Mouse (Mus musculus) megakaryocyte, adult 5-6 weeks (primary cell): ENCODE data around the gene Rnf167. TPM values are rescaled to one million over a fixed set of nuclear protein-coding genes. Genes with fewer than 3 reads are reported as not detected.
A peak's percentile ranks its signal among the peaks of the same experiment; 100 is the strongest.

Source experiments
- ATAC-seq: 2 replicates; pipeline ENCODE4 v1.8.0; 2016; ENCODE audit warnings: mild to moderate bottlenecking, inconsistent platforms; ENCODE audit not compliant: poor library complexity, severe bottlenecking
- total RNA-seq, 2 experiments: library from RNA; stranded (forward) in 1 of 2; stranded (reverse) in 1 of 2; fragments of 153-499, 151-499 nt in 1 of 2; fragments of 221-1000, 200-1000 nt in 1 of 2; gene quantifications; 2 replicates each; pipeline versions ENCODE4 v1.2.3 to v1.2.4; 2015 to 2017

Gene Rnf167
- total RNA-seq, 2 experiments from 2014 or later, result 60.0 to 82.1 TPM

DNA sequence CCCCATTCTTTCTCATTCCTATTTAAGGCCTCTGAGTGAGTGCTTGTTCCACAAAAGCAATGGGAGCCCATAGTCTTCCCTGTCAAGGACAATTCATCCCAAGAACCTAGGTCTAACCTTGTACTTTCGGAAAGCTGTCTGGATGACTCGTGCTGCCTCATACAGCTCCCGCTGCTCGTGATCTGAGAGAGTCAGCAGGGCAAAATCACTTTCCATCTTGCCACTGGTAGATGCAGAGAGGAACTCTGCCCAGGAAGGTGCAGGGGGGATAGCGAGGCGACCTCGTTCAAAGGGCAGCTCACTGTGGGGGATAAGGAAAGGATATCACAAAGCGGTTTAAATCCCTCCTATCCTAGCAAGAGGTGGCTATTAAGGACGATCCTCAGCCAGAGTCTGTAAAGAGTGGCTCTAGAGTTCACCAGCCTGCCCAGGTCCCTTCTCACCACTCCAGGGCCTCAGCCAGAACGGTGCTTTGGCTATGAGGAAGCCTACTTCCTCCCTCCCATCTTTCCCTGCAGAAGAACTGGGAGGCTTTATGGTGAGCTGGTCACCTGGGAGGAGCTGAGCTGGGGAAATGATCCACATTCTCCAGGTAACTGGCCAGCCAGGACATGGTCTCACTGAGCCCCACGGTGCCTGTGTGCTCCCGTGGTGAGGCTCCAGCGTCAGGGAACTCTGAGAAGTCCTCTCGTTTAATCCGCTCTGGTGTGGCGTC lies 24.5 kb downstream of the Rnf167 start:
- no peak for ATAC-seq

DNA sequence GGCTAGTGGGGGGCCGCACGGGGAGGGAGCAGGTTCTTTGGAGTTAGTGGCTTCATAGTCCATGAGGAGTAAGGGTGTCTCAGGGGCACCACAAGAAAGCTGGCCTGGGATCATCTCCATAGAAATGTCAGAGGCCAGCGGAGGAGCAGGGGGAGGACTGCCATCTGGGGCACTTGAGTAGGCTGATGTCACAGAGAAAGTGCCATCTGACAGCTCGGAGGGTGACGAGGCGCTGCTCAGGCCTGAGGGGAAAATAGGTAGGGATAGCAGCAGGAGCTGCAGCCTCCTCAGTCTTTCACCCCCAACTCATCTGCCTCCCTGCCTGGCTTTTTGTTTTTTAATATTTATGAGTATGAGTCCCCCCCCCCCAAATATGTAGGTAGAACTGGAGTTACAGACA lies 27.0 kb downstream of the Rnf167 start:
- ATAC-seq, result no peak

DNA sequence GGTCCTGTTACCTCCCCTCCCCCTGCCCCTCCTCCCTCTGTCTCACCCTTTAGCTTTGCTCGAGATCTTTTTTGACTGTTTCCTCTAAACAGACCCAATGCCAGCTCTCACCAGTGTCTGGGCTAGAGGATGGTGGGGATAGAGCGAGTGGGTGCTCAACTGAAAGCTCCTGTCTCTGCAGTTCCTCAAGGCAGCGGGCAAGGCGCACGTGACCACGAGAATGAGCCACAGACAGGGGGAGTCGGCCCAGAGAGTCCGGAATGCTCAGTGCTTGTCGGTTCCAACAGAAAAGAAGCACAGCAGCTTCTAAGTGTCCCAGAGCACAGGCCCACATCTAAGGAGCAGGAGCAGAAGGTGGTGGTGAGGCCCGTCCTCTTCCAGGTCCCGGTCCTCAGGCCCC lies 27.5 kb downstream of the Rnf167 start:
- no peak for ATAC-seq

DNA sequence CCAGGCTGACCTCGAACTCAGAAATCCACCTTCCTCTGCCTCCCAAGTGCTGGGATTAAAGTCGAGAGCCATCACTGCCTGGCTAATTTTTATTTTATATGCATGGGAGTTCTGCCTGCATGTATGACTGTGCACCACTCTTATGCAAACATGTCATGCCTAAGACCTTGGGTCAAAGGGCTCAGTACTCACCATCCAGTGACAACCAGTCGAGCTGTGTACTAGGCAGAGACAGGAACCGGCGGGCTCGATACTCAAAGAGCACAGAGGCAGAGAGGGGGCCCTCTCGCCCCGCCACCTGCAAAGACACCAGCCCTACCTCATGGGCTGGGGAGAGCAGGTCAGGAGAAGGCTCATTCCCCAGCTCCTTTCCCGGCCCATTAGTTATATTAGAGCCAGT lies 31.1 kb downstream of the Rnf167 start:
- no peak for ATAC-seq

DNA sequence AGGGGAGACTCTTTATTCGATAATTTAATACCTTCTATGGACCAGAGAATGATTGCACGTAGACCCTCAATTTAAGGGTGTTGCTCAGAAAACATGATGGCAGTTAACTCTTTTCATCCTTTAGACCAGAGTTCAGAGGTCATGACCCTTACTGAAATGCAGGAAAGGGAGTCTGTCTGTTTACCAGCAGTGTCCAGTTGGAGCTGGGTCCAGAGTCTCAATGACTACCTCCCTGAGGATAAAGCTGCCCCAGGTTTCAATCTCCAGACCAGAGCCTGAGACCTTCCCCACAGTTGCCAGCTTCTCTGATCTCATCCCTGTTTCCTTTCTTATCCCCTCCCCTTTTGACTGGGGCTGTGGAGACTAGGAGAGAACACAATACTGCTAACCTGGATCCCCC lies 31.5 kb downstream of the Rnf167 start:
- no peak for ATAC-seq

DNA sequence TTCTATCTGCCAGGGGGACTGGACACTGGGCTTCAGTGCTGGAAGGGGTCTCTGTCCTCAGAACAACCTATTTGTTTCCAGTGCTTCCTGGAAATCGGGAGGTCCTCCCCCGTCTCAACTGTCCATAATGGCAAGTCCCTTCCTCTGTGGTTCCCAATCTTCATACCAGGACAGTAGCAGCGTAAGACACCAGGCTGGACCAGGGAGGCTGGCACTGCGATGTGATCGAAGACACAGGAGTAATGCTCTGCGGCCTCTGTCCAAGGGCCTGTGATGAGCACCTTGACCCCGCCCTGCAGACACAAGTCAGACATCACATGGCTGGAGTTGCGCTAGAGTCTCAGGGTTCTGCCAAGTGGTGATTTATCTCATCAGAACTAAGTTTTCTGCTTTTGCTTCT lies 32.3 kb downstream of the Rnf167 start:
- no peak for ATAC-seq

DNA sequence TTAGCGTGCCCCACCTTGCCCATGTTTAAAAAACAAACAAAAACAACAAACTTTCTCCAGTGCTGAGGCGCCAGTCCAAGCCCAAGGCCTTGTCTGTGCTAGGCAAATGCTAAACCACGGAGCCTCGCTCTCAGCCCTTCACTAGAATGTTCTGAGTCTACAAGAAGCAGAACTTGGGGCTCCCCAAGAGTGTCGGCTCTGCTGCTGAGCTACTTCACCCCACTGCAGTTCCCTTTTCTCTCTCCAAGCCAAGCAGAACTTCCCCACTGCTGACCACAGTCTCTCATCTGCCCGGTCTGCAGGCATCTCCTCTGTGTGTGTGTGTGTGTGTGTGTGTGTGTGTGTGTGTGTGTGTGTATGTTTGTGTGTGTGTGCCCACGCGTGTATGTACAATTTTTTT lies 32.9 kb downstream of the Rnf167 start:
- ATAC-seq, result peak; percentile 98

DNA sequence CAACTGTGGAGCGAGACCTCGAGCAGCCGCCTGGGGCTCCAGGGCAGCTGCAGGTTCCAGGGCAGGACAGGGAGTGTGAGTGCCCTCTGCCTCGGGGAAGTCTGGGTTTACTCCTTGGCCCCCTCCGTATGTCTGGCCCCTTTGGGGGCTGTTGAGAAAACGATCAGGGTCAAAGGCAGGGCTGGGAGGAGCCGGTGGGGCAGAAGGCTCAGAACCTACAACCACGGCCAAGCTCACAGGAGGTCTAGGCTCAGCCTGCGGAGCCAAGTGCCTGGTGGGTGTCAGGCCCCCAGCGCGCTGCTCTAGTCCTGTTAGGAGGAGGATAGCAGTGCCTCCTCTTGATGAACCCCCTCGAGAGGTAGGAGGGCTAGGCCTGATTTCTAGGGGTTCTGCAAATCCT lies 34.1 kb downstream of the Rnf167 start:
- ATAC-seq, result no peak

DNA sequence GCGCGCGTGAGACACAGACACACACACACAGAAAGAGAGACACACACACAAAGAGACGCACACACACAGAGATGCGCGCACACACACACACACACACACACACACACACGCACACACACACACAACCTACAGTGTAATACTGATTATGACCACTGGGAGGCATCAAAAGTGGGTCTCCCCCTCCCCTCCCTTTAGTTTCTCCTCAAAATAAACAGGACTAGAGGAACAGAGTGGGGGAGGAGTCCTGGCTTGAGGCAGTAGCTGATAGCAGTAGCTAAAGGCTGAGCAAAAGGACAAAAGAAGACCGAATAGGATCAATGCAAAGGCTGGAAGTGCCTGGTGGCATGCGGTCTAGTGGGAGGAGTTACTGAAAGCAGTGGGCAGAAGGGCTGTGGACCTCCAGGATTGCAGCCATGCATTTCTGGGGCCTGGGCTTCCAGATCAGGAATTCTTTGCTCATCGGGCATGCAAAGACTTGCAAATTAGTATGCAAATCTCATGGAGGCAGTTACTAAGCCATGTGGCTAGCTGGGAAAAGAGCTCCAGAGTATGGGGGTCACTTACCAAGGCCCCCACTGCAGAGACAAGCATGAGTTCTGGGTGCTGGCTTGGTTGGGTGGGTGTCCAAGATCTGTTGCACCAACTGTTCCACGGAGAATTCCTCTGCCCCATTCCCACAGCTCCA lies 35.0 kb downstream of the Rnf167 start:
- no peak for ATAC-seq

DNA sequence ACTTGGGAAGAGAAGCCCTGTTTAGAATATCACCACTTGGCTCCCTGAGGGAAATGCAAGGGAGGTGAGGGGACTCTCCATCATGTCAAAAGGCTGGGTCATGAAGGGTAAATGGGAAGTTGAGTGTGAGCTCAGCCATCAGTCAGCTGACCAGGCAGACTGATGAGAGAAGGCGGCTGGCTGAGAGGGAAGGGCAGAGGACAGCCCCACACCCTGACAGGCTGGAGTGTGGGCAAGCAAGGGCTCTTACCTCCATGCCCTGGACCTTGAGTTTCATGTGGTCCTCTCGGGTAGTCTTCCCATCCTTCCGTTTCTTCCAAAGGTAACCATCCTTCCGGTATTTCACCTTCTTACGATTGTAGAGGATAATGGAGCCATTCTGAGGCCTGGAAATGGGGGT lies 36.6 kb downstream of the Rnf167 start:
- no peak for ATAC-seq

DNA sequence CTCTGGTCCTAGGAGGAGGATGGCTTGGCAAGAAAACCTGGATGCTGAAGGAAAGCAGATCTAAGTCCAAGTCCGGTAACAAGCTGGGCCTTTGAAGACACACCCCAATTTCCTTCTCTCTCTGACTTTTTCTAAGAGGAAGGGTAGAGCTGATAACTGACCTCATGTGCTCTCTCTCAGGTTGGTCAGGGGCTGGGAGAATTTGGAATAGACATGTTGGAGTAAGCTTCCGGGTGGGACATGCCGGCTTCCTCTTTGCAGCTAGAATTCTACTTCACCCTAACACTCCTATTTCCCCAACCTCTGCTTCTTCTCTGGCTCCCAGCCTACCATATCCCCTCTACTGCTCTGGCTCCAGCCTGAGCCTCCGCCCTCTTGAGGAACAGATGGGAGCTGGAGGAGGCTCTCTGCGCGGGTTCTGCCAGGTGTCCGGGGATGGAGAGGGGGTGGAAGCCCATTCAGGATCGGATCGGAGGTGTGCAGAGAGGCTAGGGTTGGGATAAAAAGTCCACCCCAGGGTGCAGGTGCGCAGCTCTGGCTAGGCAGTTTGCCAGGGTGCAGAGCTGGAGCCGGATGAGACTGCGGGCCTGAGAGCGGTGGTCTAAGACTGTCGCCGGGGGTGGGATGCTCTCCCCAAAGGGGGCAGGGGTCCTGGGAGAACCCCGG lies 40.0 kb downstream of the Rnf167 start:
- ATAC-seq, result peak; percentile 45

DNA sequence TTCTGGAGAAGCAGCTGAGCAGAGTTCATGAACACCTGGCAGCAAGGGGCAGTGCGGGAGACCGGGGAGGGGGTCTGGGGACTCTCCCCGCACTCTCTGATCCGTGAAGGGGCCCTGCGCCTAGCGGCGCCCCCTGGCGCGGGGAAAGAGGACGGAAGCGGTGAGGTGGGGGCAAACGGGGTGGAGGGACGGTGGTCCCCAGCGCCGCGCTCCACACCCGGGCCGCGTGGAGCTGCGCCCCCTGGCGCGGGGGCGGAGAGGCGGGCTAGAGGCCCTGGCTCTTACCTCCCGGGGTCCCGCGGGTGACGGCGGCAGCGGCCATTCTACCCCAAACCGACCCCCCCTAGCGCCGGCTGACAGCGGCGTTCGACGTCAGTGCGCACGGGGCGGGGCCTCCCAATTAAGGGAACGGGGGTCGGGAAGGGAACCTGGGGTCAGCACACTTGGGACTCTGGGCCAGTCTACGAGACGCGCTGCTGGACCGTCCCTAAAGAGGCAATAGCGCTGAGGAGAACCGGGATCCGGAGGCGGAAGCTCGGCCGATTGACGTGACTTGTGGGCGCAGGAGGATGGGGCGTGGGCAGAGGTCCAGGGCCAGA lies 40.7 kb downstream of the Rnf167 start, which contains the start of gene Camta2:
Camta2 (minus strand) TSS at position 505 of the 599 bp plus-strand sequence.
- ATAC-seq, result peak; percentile 79

DNA sequence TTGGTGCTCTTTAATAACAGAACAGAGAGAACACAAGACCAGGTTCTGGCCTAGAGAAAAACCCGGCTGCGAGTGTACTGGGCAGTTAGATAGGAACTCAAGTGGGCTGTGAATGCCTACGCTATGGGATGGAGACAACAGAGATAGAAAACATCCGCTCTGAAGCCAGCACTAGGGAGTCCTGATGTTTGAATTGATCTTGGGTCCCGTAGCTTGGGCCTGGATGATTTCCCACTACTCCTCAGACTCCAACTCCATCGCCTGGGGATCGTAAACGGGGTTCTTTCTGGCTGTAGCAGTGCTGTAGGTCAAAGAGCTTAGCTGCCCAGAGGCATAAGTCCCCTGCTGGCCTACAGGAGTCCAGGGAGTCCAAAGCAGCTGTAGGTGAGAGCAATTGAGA lies 41.3 kb downstream of the Rnf167 start:
- no peak for ATAC-seq

DNA sequence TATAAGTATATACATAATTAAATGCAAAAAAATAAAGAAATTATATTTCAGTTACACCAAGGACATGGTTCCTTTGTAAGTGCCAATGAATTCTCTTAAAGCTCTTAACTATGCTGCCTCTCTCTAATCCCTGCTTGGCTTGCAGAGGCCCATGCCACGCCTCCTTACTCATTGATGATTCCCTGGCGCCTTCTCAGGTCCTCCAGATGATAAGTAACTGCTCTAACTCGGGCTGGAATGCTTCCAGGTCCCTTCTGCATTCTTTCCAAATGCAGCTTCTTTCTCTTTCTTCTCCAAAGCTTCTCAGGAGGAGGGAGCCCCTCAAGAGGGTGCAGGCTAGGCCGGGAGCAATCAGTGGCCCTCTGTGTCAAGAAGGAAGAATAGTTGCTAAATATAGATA lies 42.5 kb downstream of the Rnf167 start:
- no peak for ATAC-seq

DNA sequence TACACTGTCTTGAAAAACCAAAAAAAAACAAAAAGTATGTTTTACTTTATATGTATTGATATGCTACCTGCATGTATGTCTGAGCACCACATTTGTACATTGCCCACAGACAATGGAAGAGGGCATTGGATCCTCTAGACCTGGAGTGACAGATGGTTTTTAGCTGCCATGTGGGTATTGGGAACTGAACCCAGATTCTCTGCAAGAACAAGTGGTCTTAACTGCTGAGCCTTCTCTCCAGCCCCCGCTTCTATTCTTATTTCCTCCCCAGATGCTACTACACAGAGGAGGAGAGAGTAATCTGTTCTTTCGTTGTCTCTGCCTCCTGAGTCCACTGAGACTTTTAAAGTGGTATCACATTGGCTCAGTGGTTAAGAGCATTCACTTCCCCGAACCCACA lies 46.5 kb downstream of the Rnf167 start:
- no peak for ATAC-seq

DNA sequence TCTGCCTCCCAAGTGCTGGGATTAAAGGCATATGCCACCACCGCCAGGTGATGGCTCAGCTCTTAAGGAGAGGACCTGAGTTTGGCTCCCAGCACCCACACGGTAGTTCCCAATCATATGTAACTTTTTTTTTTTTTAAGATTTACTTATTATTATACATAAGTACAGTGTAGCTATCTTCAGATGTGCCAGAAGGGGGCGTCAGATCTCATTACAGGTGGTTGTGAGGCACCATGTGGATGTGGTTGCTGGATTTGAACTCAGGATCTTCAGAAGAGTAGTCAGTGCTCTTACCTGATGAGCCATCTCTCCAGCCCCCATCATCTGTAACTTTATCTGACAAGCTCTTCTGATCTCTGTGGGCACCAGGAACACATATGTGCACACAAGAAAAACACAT lies 50.3 kb downstream of the Rnf167 start:
- ATAC-seq, result no peak

DNA sequence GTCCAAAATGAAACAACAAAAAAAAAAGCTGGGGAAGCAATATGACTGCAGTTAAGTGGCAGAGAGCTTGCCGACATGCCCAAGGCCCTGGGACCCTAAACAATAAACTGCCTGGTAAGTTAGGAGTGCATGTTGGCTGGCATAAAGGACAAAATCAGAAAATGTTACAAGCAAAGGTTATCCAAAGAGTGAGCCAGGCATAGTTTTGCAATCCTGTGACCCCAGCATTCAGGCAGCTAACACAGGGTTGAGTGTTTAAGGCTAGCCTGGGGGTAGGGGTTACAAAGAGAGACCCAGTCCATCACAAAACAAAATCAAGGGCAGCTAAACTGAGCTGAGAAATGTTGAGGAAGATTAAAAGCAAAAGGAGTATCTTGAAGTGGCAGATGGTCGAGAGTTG lies 52.0 kb downstream of the Rnf167 start:
- no peak for ATAC-seq

DNA sequence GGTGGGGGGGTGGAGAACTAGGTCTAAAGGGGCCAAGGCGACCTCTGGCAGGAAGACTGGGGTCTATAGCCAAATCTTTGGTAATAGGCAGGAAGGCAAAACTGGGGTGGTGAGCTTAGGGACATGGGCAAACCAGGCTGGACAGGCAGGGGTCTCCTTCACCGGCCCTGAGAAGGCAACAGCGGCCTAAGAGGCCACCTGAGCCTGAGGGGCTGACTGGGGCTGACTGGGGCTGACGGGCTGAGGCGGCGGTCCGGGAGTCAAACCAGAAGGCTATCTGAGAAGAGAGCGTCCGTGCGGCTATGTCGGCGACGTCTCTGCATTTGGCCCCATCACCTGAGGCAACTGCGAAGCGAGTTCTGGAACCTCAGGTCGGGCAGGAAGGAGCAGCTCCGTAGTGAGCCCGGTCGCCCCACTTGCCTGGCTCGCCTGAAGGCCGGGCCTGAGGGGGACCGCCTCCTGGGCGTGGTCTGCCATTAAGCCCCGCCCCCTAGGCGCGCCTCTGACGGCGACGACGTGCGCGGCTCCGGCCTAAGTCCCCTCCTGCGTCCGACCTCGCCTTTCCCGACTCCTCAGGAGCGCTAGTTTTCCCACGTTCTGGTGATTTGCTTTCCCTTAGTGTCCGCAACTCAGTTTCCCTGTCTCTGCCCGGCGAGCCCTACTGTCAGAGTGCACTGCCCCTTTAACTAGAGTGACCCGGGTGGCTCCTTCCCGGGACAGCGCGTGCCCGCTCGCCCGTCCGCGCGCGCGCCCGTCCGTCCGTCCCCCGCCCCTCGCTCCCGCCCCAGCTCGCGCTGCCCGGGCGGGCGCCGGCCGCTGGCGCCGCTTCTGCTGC lies 52.9 kb downstream of the Rnf167 start, which contains the start of the genes Inca1 and Kif1c:
Inca1 (minus strand) TSS at position 434 of the 835 bp plus-strand sequence.
Kif1c (plus strand) TSS at position 827 of the 835 bp plus-strand sequence.
- ATAC-seq, result peak; percentile 99

DNA sequence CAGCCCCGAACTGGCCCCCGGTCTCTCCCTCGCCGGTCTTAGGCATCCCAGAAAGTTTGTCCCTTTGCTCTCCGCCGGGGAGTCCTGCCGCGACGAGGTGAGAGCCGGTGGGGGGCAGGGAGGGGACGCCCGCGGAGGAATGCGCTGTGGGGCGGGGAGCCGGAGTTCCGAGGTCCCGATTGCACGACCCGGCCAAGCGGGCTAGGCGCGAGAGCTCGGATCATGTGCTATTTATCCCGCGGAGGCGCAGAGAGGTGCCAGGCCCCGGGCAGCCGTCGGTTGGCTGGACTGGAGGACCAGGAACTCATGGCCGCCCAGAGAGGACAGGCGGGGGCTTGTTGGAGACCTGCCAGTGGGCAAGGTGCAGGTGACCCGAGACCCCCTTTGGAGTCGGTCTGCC lies 53.6 kb downstream of the Rnf167 start:
- ATAC-seq, result 0 out of 2 replicates have a peak, but pooled peaks have one; percentile 13
